Mouse (Mus musculus): ENCODE results near the gene Rnf144a.

DNA sequence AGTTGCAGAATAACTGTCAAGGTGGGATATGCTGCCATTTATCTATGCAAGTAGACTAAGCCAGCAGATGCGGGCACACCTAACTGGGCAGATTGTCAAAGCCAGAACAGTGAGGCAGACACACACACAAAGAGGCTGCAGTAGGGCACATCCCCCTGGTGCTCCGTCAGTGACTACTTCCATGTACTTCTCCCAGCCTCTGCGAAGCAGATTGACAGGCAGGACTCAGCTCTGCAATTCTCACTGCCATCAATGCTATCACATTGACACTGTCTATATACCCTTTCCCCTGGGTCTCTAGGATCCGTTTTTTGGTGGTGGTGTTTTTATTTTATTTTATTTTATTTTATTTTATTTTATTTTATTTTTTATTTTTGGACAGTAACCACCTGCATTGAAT, 57.8 kb downstream of the Rnf144a start:
- TF ChIP-seq EP300 (IDR thresholded peaks at IDR 0.05; ENCODE audit: insufficient read depth, low read depth, low read length) = no peak
- no peak for TF ChIP-seq CTCF (IDR thresholded peaks at IDR 0.05; ENCODE audit: low read depth, low read length)
- no peak for TF ChIP-seq POLR2A (IDR thresholded peaks at IDR 0.05; ENCODE audit: insufficient read depth, low read length)
